ENCODE assay signal across 1 mouse cellular context in genomic region chr8:71470913-71471255, GRCm38 (mm10).
TF ChIP-seq lines count a peak whose summit lies in the region.

No protein-coding gene starts in this region.

TF ChIP-seq in myocyte, 11 proteins besides CTCF, POLR2A, EP300 and RAD21:
- no peak for TF ChIP-seq MYOG (IDR thresholded peaks at IDR 0.05; ENCODE audit: control insufficient read depth in 1 of 3, insufficient read depth in 1 of 3, insufficient read length in 2 of 3, low read depth in 2 of 3)
